Mouse (Mus musculus) liver, embryonic 11.5 days (tissue): ENCODE data around the gene Wdr54. TPM values are rescaled to one million over a fixed set of nuclear protein-coding genes. Genes with fewer than 3 reads are reported as not detected.

ENCODE experiments used
- ATAC-seq: fragments of 200-750 bp; cut with Nextera tagmentation; replicated peaks from 2 replicates; pipeline ENCODE4 v1.8.0; 2017; ENCODE audit warnings: moderate number of reproducible peaks, mild to moderate bottlenecking, moderate TSS enrichment, moderate library complexity; ENCODE audit not compliant: low FRiP score
- DNase-seq: peaks from one replicate; pipeline ENCODE4 v3.0.0-alpha.2; 2017; ENCODE audit warnings: low spot score
- H3K27ac ChIP-seq: fragments of 300-500 bp; sonication (generic); 2 replicates; pipeline ENCODE4 v1.5.1; 2014; ENCODE audit warnings: mild to moderate bottlenecking, low read depth, low read length, control low read depth
- H3K27me3 ChIP-seq: fragments of 300-500 bp; sonication (generic); replicated peaks from 2 replicates; pipeline ENCODE4 v1.6.1; 2014; ENCODE audit warnings: low read length, mixed read lengths; ENCODE audit not compliant: control insufficient read depth, insufficient read depth
- H3K36me3 ChIP-seq: fragments of 300-500 bp; sonication (generic); 2 replicates; pipeline ENCODE4 v1.6.1; 2014; ENCODE audit warnings: mild to moderate bottlenecking, low read length, moderate library complexity, mixed read lengths; ENCODE audit not compliant: control insufficient read depth, insufficient read depth
- H3K4me1 ChIP-seq: fragments of 300-500 bp; sonication (generic); replicated peaks from 2 replicates; pipeline ENCODE4 v1.6.1; 2014; ENCODE audit warnings: low read length, mixed read lengths; ENCODE audit not compliant: control insufficient read depth, insufficient read depth
- H3K4me2 ChIP-seq: fragments of 300-500 bp; sonication (generic); 2 replicates; pipeline ENCODE4 v1.6.1; 2014; ENCODE audit warnings: mild to moderate bottlenecking, control low read depth, moderate library complexity
- H3K4me3 ChIP-seq: fragments of 300-500 bp; sonication (generic); 2 replicates; pipeline ENCODE4 v1.5.1; 2014; ENCODE audit warnings: low read depth, low read length, control low read depth
- H3K9ac ChIP-seq: fragments of 300-500 bp; sonication (generic); 2 replicates; pipeline ENCODE4 v1.6.1; 2014; ENCODE audit warnings: low read depth, low read length, control low read depth
- H3K9me3 ChIP-seq: fragments of 300-500 bp; sonication (generic); 2 replicates; pipeline ENCODE4 v1.6.1; 2016; ENCODE audit warnings: low read length, inconsistent platforms, mixed read lengths; ENCODE audit not compliant: control insufficient read depth
- WGBS: fragments of 180-500 bp; shearing (Covaris S2); extraction: QIAGEN DNeasy Blood & Tissue Kit; methylation state at CpG from one replicate; pipeline ENCODE4 v1.1.7; 2014; 5-methylcytosine and 5-hydroxymethylcytosine counted together
- polyA plus RNA-seq: library from polyadenylated mRNA; unstranded; fragments of >200 nt; fragmentation: Nextera tagmentation; extraction: Ambion mirVana; gene quantifications from 2 replicates; pipeline ENCODE4 v1.2.1, GENCODE M21; 2014

The Wdr54 gene
- polyA plus RNA-seq, 1 experiment from 2014 or later: 2.3 TPM

- H3K27ac ChIP-seq: peak overlapping the region; percentile 11; the same call in 1 of the 2 replicates
Observed at GRCm38 (mm10) chr6:83111510-83112136, 44.6 kb downstream of the Wdr54 start.

DNA sequence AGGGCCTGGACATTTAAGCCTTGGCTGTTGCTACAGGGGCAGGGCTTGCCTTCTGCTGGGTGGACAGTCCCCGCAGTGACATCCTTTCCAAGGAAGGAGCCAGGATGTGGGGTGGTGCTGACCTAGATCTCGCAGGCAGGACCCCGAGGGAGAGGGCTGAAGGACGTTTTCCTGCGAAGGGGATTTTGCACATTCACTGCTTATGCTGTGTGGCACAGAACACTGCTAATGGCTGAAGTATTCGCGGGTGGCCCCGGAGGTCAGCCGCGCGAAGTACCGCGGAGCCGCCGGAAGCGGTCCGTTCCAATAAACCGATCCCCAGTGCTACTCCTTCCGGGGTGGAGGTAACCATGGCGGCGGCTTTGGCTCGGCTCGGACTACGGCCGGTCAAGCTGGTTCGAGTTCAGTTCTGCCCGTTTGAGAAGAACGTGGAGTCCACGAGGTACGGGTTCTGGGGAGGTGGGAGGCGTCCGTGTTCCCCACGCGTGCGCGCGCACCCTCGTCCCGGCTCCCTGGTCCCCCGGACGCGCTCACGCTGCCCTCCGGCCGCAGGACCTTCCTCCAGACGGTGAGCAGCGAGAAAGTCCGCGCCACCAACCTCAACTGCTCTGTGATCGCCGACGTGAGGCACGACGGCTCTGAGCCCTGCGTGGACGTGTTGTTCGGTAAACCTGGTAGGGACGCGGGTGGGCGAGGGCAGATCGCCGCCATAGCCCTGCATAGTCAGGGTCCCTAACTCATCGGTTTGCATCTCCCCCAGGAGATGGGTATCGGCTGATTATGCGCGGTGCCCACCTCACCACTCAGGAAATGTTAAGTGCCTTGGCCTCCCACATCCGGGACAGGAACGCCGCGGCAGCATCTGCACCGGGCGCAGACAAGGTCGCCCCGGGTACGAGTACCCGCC, 47.2 kb downstream of the Wdr54 start, which contains the start of gene Mrpl53:
Mrpl53 (plus strand) TSS at position 279 of the 907 bp plus-strand sequence.
- Histone ChIP-seq H3K9me3 (no peaks in the 10 kb centered on the region), H3K4me3 (peak within 1 kb of the TSS; percentile 92), H3K9ac (peak within 1 kb of the TSS; percentile 87), H3K27me3 (no peaks in the 10 kb centered on the region), H3K4me1 (peaks cover 31% of the 10 kb centered on the region), H3K36me3 (peaks cover 2% of the 10 kb centered on the region; the same call in 1 of the 2 replicates), H3K4me2 (peak within 1 kb of the TSS; percentile 94), H3K27ac (peak within 1 kb of the TSS; percentile 96)
- ATAC-seq: peak; percentile 83
- DNase-seq: peak; percentile 83
- under 1% methylated on average over 76 of the region's 76 CpGs for WGBS

More at GRCm38 (mm10) chr6:83111510-83112136, 44.6 kb downstream of the Wdr54 start:
- Histone ChIP-seq H3K4me3 (no peak overlapping the region), H3K27me3 (no peaks in the 10 kb centered on the region), H3K4me2 (no peak overlapping the region), H3K9ac (no peak overlapping the region), H3K9me3 (no peaks in the 10 kb centered on the region), H3K4me1 (peaks cover 45% of the 10 kb centered on the region), H3K36me3 (no peaks in the 10 kb centered on the region)
- no peak for DNase-seq
- no peak for ATAC-seq
- WGBS: 70% methylated on average over 4 of the region's 4 CpGs

- Histone ChIP-seq H3K4me2 (peak overlapping the region; percentile 94), H3K27me3 (no peaks in the 10 kb centered on the region), H3K36me3 (peaks cover 2% of the 10 kb centered on the region; the same call in 1 of the 2 replicates), H3K9me3 (no peaks in the 10 kb centered on the region), H3K4me1 (peaks cover 35% of the 10 kb centered on the region), H3K27ac (peak overlapping the region; percentile 96; the same call in 1 of the 2 replicates), H3K4me3 (peak overlapping the region; percentile 92), H3K9ac (peak overlapping the region; percentile 87)
- peak; percentile 81 for DNase-seq
- WGBS: 41% methylated on average over 13 of the region's 13 CpGs
- peak; percentile 53 for ATAC-seq
Observed at GRCm38 (mm10) chr6:83107566-83108400, 48.4 kb downstream of the Wdr54 start.

DNA sequence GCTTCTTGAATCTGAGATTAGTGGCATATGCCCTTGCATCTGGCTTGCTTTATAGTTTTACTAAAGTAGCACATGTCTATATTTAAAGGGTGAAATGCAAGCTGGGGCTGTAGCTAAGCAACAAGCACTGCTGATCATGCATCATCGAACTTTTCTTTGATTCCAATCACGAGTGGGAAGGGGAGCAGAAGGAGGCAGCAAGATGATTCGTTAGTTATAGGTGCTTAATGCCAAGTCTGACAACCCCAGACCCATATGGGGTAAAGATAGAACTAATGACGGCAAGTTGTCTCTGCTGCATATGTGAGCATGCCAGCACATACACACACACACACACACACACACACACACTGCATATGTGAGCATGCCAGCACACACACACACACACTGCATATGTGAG, 52.0 kb downstream of the Wdr54 start:
- DNase-seq (no peak), ATAC-seq (no peak)
- peaks cover 33% of the 10 kb centered on the region for H3K4me1 ChIP-seq

DNA sequence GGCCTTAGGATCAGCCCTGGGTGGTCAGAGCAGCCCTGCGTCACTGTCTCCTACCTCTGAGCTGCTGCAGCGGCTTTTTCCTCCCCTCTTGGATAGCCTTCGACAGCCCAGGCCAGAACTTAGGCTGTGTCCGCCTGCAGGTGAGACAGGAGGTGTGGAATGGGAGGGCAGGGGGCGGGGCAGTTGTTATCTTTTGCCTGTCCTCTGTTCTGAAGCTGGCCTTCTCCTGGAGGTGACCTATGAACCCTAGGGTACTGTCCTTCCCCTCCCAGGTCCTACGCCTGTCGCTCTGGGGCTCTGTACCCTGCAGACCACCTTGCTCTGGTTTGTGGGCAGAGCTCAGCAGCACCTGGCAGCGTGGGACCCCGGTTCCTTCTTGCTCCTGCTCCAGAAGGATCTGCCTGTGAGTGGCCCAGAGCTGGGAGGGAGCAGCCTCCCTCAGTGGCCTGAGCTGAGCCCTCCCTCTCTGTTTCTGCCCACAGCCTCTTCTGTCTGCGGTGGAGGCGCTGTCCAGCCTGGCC, 53.0 kb downstream of the Wdr54 start:
- H3K4me2 ChIP-seq: peak overlapping the region; percentile 100
- no peaks in the 10 kb centered on the region for H3K9me3 ChIP-seq
- H3K4me3 ChIP-seq: peak overlapping the region; percentile 87
- H3K27me3 ChIP-seq: no peaks in the 10 kb centered on the region; the same call in 1 of the 2 replicates
- H3K4me1 ChIP-seq: peaks cover 32% of the 10 kb centered on the region
- DNase-seq (no peak), ATAC-seq (no peak)
- H3K9ac ChIP-seq: peak overlapping the region; percentile 95
- H3K27ac ChIP-seq: peak overlapping the region; percentile 34; the same call in 1 of the 2 replicates
- 50% methylated on average over 11 of the region's 11 CpGs for WGBS
- peaks cover 2% of the 10 kb centered on the region; the same call in 1 of the 2 replicates for H3K36me3 ChIP-seq

More for the DNA sequence above, 52.0 kb downstream of the Wdr54 start:
- no peak overlapping the region for H3K27ac ChIP-seq
- H3K4me2 ChIP-seq: no peak overlapping the region
- H3K36me3 ChIP-seq: peaks cover 2% of the 10 kb centered on the region; the same call in 1 of the 2 replicates
- no peak overlapping the region for H3K9ac ChIP-seq
- H3K9me3 ChIP-seq: no peaks in the 10 kb centered on the region
- H3K4me3 ChIP-seq: no peak overlapping the region
- H3K27me3 ChIP-seq: no peaks in the 10 kb centered on the region; the same call in 1 of the 2 replicates
- 84% methylated on average over 4 of the region's 4 CpGs for WGBS

GRCm38 (mm10) chr6:83101688-83102556, 54.3 kb downstream of the Wdr54 start:
- ATAC-seq (peak; percentile 77), DNase-seq (peak; percentile 77)
- peaks cover 23% of the 10 kb centered on the region for H3K4me1 ChIP-seq
- H3K36me3 ChIP-seq: peaks cover 2% of the 10 kb centered on the region; the same call in 1 of the 2 replicates
- no peaks in the 10 kb centered on the region for H3K9me3 ChIP-seq
- H3K4me2 ChIP-seq: peak overlapping the region; percentile 100
- no peaks in the 10 kb centered on the region; the same call in none of the 2 replicates for H3K27me3 ChIP-seq
- peak overlapping the region; percentile 95 for H3K9ac ChIP-seq
- H3K4me3 ChIP-seq: peak overlapping the region; percentile 87
- H3K27ac ChIP-seq: peak overlapping the region; percentile 87
- WGBS: under 1% methylated on average over 74 of the region's 74 CpGs

GRCm38 (mm10) chr6:83101316-83101687, 54.9 kb downstream of the Wdr54 start, which contains the start of the genes Ccdc142 and Gm42688:
Ccdc142 (plus strand) TSS chr6:83101601.
Gm42688 (plus strand) TSS chr6:83101617.
- peak within 1 kb of the TSS; percentile 87 for H3K4me3 ChIP-seq
- H3K4me1 ChIP-seq: peaks cover 23% of the 10 kb centered on the region
- peak within 1 kb of the TSS; percentile 87 for H3K27ac ChIP-seq
- H3K36me3 ChIP-seq: peaks cover 2% of the 10 kb centered on the region; the same call in 1 of the 2 replicates
- DNase-seq (peak; percentile 78), ATAC-seq (peak; percentile 86)
- H3K4me2 ChIP-seq: peak within 1 kb of the TSS; percentile 100
- under 1% methylated on average over 25 of the region's 25 CpGs for WGBS
- no peaks in the 10 kb centered on the region for H3K9me3 ChIP-seq
- no peaks in the 10 kb centered on the region; the same call in none of the 2 replicates for H3K27me3 ChIP-seq
- H3K9ac ChIP-seq: peak within 1 kb of the TSS; percentile 95
